Mouse (Mus musculus) liver, postnatal 0 days (tissue): Measurements from ENCODE around the gene Echdc3. TPM values are rescaled to one million over a fixed set of nuclear protein-coding genes. Genes with fewer than 3 reads are reported as not detected.
A peak's percentile ranks its signal among the peaks of the same experiment; 100 is the strongest.

Experiments used
- ATAC-seq: fragments of 200-750 bp; cut with Nextera tagmentation; 2 replicates; pipeline ENCODE4 v1.8.0; 2017; ENCODE audit warnings: mild to moderate bottlenecking, moderate library complexity
- DNase-seq: peaks from one replicate; pipeline ENCODE4 v3.0.0-alpha.2; 2016
- H3K27ac ChIP-seq: fragments of 300-500 bp; sonication (generic); 2 replicates; pipeline ENCODE4 v1.5.1; 2014; ENCODE audit warnings: antibody characterized with exemption, moderate library complexity, mild to moderate bottlenecking, low read depth
- H3K27me3 ChIP-seq: fragments of 300-500 bp; sonication (generic); 2 replicates; pipeline ENCODE4 v1.6.1; 2014; ENCODE audit warnings: low read length, control low read depth, mixed read lengths; ENCODE audit not compliant: insufficient read depth
- H3K36me3 ChIP-seq: fragments of 300-500 bp; sonication (generic); replicated peaks from 2 replicates; pipeline ENCODE4 v1.6.1; 2014; ENCODE audit warnings: mild to moderate bottlenecking, control low read depth, low read length, moderate library complexity, mixed read lengths; ENCODE audit not compliant: insufficient read depth
- H3K4me1 ChIP-seq: fragments of 300-500 bp; sonication (generic); 2 replicates; pipeline ENCODE4 v1.6.1; 2014; ENCODE audit warnings: antibody characterized with exemption, mild to moderate bottlenecking, control low read depth; ENCODE audit not compliant: insufficient read depth
- H3K4me2 ChIP-seq: fragments of 300-500 bp; sonication (generic); 2 replicates; pipeline ENCODE4 v1.6.1; 2014; ENCODE audit warnings: low read depth, mild to moderate bottlenecking, low read length, moderate library complexity, mixed read lengths
- H3K4me3 ChIP-seq: fragments of 300-500 bp; sonication (generic); 2 replicates; pipeline ENCODE4 v1.5.1; 2014; ENCODE audit warnings: low read depth, low read length
- H3K9ac ChIP-seq: fragments of 300-500 bp; sonication (generic); replicated peaks from 2 replicates; pipeline ENCODE4 v1.6.1; 2014; ENCODE audit warnings: mild to moderate bottlenecking, moderate library complexity
- H3K9me3 ChIP-seq: fragments of 300-500 bp; sonication (generic); 2 replicates; pipeline ENCODE4 v1.6.1; 2016; ENCODE audit warnings: mild to moderate bottlenecking, control low read depth, low read length, mixed read lengths
- CTCF ChIP-seq: sonication (generic); IDR thresholded peaks from 2 replicates; pipeline ENCODE4 v1.5.1; 2016; ENCODE audit warnings: antibody characterized with exemption, low read depth
- EP300 ChIP-seq: IDR thresholded peaks from 2 replicates; pipeline ENCODE4 v1.6.1; 2016; ENCODE audit warnings: antibody characterized with exemption, low read depth, mild to moderate bottlenecking
- WGBS: fragments of 180-500 bp; shearing (Covaris S2); extraction: QIAGEN DNeasy Blood & Tissue Kit; methylation state at CpG from one replicate; pipeline ENCODE4 v1.1.7; 2014; ENCODE audit not compliant: insufficient replicate concordance; 5-methylcytosine and 5-hydroxymethylcytosine counted together
- polyA plus RNA-seq: library from polyadenylated mRNA; unstranded; fragments of >200 nt; fragmentation: Nextera tagmentation; extraction: Ambion mirVana; gene quantifications from 2 replicates; pipeline ENCODE4 v1.2.1, GENCODE M21; 2015

Echdc3 gene
- polyA plus RNA-seq, 1 experiment from 2014 or later = 30.3 TPM

DNA sequence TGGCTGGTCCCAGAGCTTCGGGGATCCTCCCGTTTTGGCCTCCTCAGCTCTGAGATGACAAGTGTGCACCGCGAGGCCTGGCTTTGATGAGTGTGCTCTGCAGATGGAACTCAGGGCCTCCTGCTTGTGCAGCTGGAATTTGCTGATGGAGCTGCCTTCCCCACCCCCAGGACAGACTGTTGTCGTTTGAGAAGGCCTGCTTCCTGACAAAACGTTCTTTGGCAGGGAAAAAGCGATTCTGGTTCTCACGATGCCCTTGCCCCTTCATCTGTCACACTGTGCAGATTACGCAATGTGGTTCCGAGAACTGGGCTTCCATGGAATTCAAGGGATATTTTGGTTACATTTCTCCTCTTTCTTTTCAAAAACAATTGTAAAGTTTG lies 19.3 kb downstream of the Echdc3 start:
- Histone ChIP-seq H3K9me3 (no peaks in the 10 kb centered on the region), H3K4me3 (no peak overlapping the region), H3K27ac (peak overlapping the region; percentile 39), H3K36me3 (no peaks in the 10 kb centered on the region), H3K4me1 (peaks cover 16% of the 10 kb centered on the region), H3K27me3 (no peaks in the 10 kb centered on the region), H3K4me2 (no peak overlapping the region), H3K9ac (no peak overlapping the region)
- DNase-seq = peak; percentile 40
- WGBS = 53% methylated on average over 10 of the region's 10 CpGs
- peak; percentile 28; the same call in 1 of the 2 replicates for ATAC-seq
- TF ChIP-seq CTCF = no peak
- 0 out of 2 replicates have a peak, but pooled peaks have one; percentile 23 for TF ChIP-seq EP300

GRCm38 (mm10) chr2:6192820-6193590 lies 19.8 kb downstream of the Echdc3 start:
- 69% methylated on average over 20 of the region's 20 CpGs for WGBS
- peak; percentile 58 for DNase-seq
- Histone ChIP-seq H3K27me3 (no peaks in the 10 kb centered on the region), H3K27ac (no peak overlapping the region), H3K4me3 (no peak overlapping the region), H3K4me1 (peaks cover 16% of the 10 kb centered on the region), H3K36me3 (no peaks in the 10 kb centered on the region), H3K4me2 (no peak overlapping the region), H3K9ac (no peak overlapping the region), H3K9me3 (no peaks in the 10 kb centered on the region)
- ATAC-seq = peak; percentile 56
- peak; percentile 84 for TF ChIP-seq CTCF
- TF ChIP-seq EP300 = no peak

DNA sequence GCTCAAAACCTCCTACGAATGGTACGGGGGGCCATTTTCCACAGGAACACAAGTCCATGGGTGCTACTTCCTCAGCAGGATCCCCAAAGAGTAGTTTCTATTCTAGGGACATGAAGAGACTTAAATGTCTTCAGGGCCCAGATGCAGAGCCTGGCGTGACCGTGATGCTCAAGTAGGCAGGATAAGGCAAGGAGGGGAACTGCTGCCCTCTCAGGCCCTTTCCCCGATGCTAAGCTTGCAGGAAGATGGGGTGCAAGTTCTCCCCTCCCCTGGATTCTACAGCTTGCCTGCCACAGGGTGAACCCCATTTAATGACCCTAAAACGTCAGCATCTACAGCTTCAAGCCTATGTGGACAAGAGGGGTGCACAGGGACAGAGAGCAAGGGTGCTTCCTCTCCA lies 22.8 kb downstream of the Echdc3 start:
- ATAC-seq = no peak
- no peaks in the 10 kb centered on the region for H3K36me3 ChIP-seq
- H3K4me2 ChIP-seq = no peak overlapping the region
- WGBS = 76% methylated on average over 6 of the region's 6 CpGs
- H3K4me3 ChIP-seq = no peak overlapping the region
- no peak overlapping the region for H3K9ac ChIP-seq
- H3K9me3 ChIP-seq = no peaks in the 10 kb centered on the region
- no peak for DNase-seq
- no peaks in the 10 kb centered on the region for H3K27me3 ChIP-seq
- peaks cover 14% of the 10 kb centered on the region for H3K4me1 ChIP-seq
- no peak for TF ChIP-seq CTCF
- TF ChIP-seq EP300 = no peak
- H3K27ac ChIP-seq = no peak overlapping the region

GRCm38 (mm10) chr2:6189675-6189998 lies 23.2 kb downstream of the Echdc3 start:
- DNase-seq = no peak
- Histone ChIP-seq H3K4me2 (no peak overlapping the region), H3K4me1 (peaks cover 12% of the 10 kb centered on the region), H3K4me3 (no peak overlapping the region), H3K9ac (no peak overlapping the region), H3K36me3 (no peaks in the 10 kb centered on the region), H3K27ac (no peak overlapping the region), H3K27me3 (no peaks in the 10 kb centered on the region), H3K9me3 (peaks cover 4% of the 10 kb centered on the region)
- no peak for TF ChIP-seq CTCF
- no peak for TF ChIP-seq EP300
- ATAC-seq = no peak
- 80% methylated on average over 2 of the region's 2 CpGs for whole genome bisulfite sequencing

DNA sequence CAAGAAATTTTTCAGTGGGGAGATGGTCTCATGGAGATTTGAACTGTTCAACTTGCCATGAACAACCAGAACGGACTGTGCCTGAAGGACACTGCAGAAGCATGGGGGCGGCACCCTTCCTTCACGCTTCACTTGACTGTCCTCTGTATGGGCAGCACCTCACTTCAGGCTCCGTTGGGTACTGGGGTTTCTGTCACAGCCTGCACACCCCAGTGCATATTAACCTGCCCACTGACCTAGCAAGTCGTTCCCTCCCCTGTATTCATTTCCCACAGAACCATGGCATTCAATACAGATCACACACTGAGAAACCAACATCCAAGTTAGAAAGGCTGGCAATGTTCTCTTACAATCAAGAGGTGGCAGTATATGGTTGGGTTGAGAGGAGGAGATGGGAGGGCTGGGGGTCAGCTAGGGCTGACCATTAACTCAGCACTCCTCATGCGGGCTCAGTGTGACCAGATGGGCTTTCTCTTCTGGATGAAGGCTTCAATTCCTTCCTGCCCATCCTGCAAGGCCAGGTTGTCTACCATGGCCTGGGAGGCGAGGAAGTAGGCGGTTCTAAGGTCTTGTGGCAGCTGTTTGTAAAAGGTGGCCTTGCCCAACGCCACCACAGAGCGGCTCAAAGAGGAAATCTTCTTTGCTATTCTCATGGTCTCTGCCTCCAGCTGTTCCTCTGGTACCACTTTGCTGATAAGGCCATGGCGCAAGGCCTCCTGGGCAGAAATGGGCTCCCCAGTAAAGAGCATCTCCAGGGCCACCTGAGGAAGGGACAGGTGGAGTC lies 23.8 kb downstream of the Echdc3 start:
- H3K9me3 ChIP-seq = peaks cover 6% of the 10 kb centered on the region
- no peak overlapping the region for H3K4me2 ChIP-seq
- TF ChIP-seq EP300 (no peak), CTCF (peak; percentile 14; the same call in 1 of the 2 replicates)
- H3K4me1 ChIP-seq = peaks cover 9% of the 10 kb centered on the region; the same call in 1 of the 2 replicates
- H3K27ac ChIP-seq = no peak overlapping the region
- no peaks in the 10 kb centered on the region for H3K27me3 ChIP-seq
- H3K4me3 ChIP-seq = no peak overlapping the region
- H3K36me3 ChIP-seq = no peaks in the 10 kb centered on the region
- ATAC-seq = no peak
- 62% methylated on average over 11 of the region's 11 CpGs for WGBS
- H3K9ac ChIP-seq = no peak overlapping the region
- DNase-seq = no peak

- DNase-seq (no peak), ATAC-seq (no peak)
- no peak overlapping the region for H3K4me3 ChIP-seq
- H3K9me3 ChIP-seq = peaks cover 6% of the 10 kb centered on the region
- H3K36me3 ChIP-seq = no peaks in the 10 kb centered on the region
- no peaks in the 10 kb centered on the region for H3K4me1 ChIP-seq
- TF ChIP-seq EP300 = no peak
- TF ChIP-seq CTCF = no peak
- H3K27me3 ChIP-seq = no peaks in the 10 kb centered on the region
- H3K4me2 ChIP-seq = no peak overlapping the region
- no peak overlapping the region for H3K9ac ChIP-seq
- no peak overlapping the region for H3K27ac ChIP-seq
- 68% methylated on average over 11 of the region's 11 CpGs for WGBS
Measured at GRCm38 (mm10) chr2:6187418-6187817, 25.4 kb downstream of the Echdc3 start.
